Mouse (Mus musculus) stomach, embryonic 15.5 days (tissue): ENCODE results near the gene Gnas. TPM values are rescaled to one million over a fixed set of nuclear protein-coding genes. Genes with fewer than 3 reads are reported as not detected.
A peak's percentile ranks its signal among the peaks of the same experiment; 100 is the strongest.

Source experiments
- microRNA counts: library from miRNA; unstranded; fragments of <30 nt; microRNA quantifications from one replicate; lab custom pipeline; 2016
- microRNA-seq: library from miRNA; unstranded; fragments of <30 nt; microRNA quantifications from one replicate; pipeline ENCODE4, GENCODE M21; 2016
- polyA plus RNA-seq: library from polyadenylated mRNA; unstranded; fragments of >200 nt; fragmentation: Nextera tagmentation; extraction: Ambion mirVana; gene quantifications from 2 replicates; pipeline ENCODE4 v1.2.1, GENCODE M21; 2015

Gnas gene
- polyA plus RNA-seq, 1 experiment from 2014 or later = 1,630 TPM

MicroRNAs within 50 kb of the gene (microRNA counts, 519-probe panel; counts per million panel counts)
- not detected for microRNA mmu-miR-296-3p (lab: Ali Mortazavi, UCI)
- microRNA mmu-miR-296-5p (lab: Ali Mortazavi, UCI) = 3,067 counts per million, percentile 78 among the panel's probes with 10 or more counts
- microRNA mmu-miR-298 (lab: Ali Mortazavi, UCI) = 1,481 counts per million, percentile 7 among the panel's probes with 10 or more counts

Small RNAs within 50 kb of the gene (microRNA-seq; reads per million reads assigned to microRNA genes)
- gene Gm27591 (not detected), gene Mir296 (3,505 reads per million, percentile 86 among the genes with 10 or more reads in this experiment), gene Mir298 (2,623 reads per million, percentile 85 among the genes with 10 or more reads in this experiment)

Other genes starting within 250 kb of the Gnas start
- gene Stx16, start 208.0 kb upstream of the Gnas start, polyA plus RNA-seq = 12.0 and 12.9 TPM in 2 replicates
- 55.4 and 60.7 TPM in 2 replicates for gene Npepl1, start 174.0 kb upstream of the Gnas start, polyA plus RNA-seq
- gene Gm20721, start 62.4 kb downstream of the Gnas start, polyA plus RNA-seq = 37.5 and 62.9 TPM in 2 replicates
- 91.7 and 92.4 TPM in 2 replicates for gene Nelfcd, start 131.5 kb downstream of the Gnas start, polyA plus RNA-seq
- 181 and 199 TPM in 2 replicates for gene Ctsz, start 154.7 kb downstream of the Gnas start, polyA plus RNA-seq
- 1.8 and 2.3 TPM in 2 replicates for gene Tubb1, start 166.4 kb downstream of the Gnas start, polyA plus RNA-seq
- 673 and 703 TPM in 2 replicates for gene Atp5e, start 179.8 kb downstream of the Gnas start, polyA plus RNA-seq
- gene Prelid3b, start 188.8 kb downstream of the Gnas start, polyA plus RNA-seq = 113 and 114 TPM in 2 replicates